Mouse (Mus musculus): ENCODE data around the gene Gm12253. TPM values are rescaled to one million over a fixed set of nuclear protein-coding genes. Genes with fewer than 3 reads are reported as not detected.

Gm12253 gene
- total RNA-seq (2022), result not detected

GRCm38 (mm10) chr11:58432259-58432658 is at the start of gene Gm12253:
Gm12253 (plus strand) TSS chr11:58432559.
- DNase-seq (ENCODE audit: low spot score in 2 of 2), result no peak

DNA sequence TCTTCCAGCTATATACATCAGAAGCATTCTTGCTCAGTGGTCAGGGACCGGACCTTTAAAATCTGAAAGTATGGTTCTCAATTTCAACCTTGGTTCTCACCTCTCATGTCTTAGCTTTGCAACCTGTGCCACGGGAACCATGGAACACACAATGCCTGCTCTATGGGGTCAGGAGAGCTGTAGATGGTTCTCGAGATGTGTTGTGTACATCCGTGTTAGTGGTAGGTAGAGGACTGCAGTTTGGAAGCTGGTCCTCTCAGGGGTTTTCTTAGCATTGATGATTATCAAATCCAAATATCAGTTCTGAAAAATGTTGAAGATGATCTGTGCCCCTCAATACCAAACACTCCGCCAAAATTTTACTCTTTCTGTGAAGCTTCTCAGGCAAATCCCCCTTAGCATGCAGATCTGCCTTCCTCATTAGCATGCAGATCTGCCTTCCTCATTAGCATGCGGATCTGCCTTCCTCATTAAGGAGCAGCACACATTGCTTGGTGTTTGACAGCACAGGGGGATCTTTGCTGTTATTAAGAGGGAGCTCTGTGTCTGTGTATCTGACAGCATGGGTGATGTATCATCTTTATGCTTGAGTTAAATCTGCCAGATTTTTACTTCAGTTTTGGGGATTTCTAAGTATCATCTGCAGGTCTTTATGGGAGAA is 32.2 kb upstream of the Gm12253 start:
- DNase-seq (ENCODE audit: low spot score in 2 of 2), result no peak

DNA sequence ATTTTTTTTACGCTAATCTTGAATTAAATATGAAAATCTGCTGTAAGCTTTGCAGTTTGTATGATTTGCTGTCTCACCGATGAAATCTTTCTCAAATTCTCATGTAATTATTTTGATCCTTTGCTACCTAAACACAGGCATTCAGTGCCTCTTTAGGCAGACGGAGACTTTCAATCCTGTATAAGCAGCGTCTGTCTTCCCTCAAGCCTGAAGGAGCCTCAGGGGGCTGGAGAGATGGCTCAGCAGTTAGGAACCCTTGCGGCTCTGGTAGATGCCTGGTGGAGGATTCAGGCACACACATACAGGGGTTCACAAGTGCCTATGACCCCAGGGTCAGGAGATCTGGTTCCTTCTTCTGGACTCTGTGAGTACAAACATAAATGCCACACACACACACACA is 31.7 kb upstream of the Gm12253 start:
- DNase-seq (ENCODE audit: low spot score in 2 of 2), result no peak

DNA sequence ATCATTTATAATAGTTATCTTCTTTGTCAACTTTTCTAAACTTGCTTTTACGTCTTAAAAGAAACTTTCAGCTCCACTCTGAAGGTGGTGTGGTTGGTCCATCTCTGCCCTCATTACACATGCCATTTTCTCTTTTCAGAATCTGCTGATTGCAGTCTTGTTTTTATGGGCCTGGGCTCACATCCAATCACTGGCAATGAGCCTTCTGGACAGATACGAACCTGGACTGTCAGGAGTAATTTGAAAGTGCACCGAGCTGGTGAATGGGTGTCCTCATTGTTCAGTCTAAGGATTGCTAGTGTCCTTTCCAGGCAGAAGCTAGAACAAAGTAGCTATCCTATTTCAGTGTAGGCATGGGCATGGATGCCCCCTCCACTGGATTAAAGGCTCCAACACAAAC is 24.3 kb upstream of the Gm12253 start:
- no peak for DNase-seq (ENCODE audit: low spot score in 2 of 2)

- DNase-seq (ENCODE audit: low spot score in 2 of 2), result peak; percentile 18 to 37
Measured at GRCm38 (mm10) chr11:58418336-58418735, 14.0 kb upstream of the Gm12253 start.

DNA sequence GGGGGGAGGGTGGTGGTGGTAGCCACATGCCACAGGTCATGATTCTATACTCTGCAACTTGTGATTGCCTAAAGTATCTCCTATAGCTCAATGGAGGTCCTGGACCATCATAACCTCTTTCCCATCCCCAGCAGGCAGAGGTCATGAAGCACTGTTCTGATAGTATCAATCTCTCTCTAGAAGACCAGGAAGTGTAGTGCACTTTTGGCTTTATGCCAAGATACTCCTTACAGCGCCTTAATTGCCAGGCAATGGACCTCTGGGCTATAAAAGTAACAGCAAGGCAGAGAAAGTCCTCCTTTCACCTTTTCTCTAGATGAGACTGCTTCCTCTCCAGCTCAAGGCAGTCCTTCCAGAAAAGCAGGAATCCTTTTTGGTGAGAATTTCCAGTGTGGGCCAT is 11.5 kb upstream of the Gm12253 start, which contains the start of gene 1810065E05Rik:
TSS of gene 1810065E05Rik (plus strand) at position 297 of the 400 bp plus-strand sequence.
- DNase-seq (ENCODE audit: low spot score in 2 of 2), result no peak

DNA sequence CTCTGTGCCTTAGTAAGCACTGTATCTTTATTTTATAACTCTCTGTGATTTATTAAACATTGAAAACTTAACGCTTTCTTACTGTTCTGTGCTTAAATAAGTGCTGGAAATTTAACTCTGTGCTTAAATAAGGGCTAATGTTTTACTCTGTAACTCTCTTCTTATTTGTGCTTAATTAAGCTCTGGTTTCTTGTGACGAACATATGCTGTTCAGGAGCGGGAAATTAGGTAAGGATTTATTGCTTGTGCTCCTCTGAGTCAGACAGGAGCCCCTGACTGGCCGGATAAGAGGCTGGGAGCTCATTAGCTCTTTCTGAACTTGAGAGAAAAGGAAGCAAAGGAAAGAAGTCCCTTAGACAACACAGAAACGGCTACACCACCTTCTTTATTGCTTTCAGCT is 5.5 kb downstream of the Gm12253 start:
- DNase-seq (ENCODE audit: low spot score in 2 of 2), result no peak

DNA sequence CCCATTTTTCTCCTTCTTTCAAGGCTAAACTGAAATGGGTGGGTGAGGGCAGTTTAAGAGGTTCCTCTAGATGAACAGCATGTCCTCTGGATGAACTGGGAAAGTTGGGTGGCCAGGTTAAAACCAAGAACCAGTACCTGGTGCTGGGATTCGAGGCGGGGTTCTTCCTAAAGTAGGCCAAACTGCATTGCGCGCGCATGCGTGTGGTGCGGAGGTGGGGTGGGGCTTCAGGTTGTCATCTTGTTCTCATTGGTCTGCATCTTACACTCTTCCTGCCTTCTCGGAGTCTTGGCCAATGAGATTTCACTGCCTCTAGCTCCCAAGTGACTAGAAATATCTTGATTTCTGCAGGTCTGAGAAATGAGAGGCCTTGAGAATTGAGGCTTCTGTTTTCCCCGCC is 20.4 kb downstream of the Gm12253 start, which contains the start of gene Lypd9:
TSS of gene Lypd9 (minus strand) at position 165 of the 400 bp plus-strand sequence.
- no peak for DNase-seq (ENCODE audit: low spot score in 2 of 2)

- DNase-seq (ENCODE audit: low spot score in 2 of 2), result no peak
Measured at GRCm38 (mm10) chr11:58453592-58453991, 21.2 kb downstream of the Gm12253 start.

- DNase-seq (ENCODE audit: low spot score in 2 of 2), result no peak
Measured at GRCm38 (mm10) chr11:58462170-58462569, 29.8 kb downstream of the Gm12253 start, which contains the start of gene Olfr30. Olfr30 (minus strand) TSS chr11:58462270.

Other genes with a start within 250 kb of the Gm12253 start
- 1 to 10 TPM; 2.4 to 5.5 (median 3.6) TPM for gene Igtp, start 233.0 kb upstream of the Gm12253 start, total RNA-seq (2022)
- 1 to 10 TPM; 2.3 to 4.6 (median 3.1) TPM for gene Irgm2, start 232.9 kb upstream of the Gm12253 start, total RNA-seq (2022)
- not detected for gene 4930438A08Rik, start 157.8 kb upstream of the Gm12253 start, total RNA-seq (2022)
- 10 to 100 TPM; 28.5 to 36.1 (median 32.3) TPM for gene Zfp692, start 125.5 kb upstream of the Gm12253 start, total RNA-seq (2022)
- gene Zfp672, start 102.2 kb upstream of the Gm12253 start, total RNA-seq (2022), result 10 to 100 TPM; 39.8 to 56.6 (median 45.4) TPM
- gene Sh3bp5l, start 101.8 kb upstream of the Gm12253 start, total RNA-seq (2022), result 10 to 100 TPM; 37.3 to 57.0 (median 44.8) TPM
- gene Lypd8, start 53.5 kb upstream of the Gm12253 start, total RNA-seq (2022), result under 1 TPM in 1 of 4 experiments, not detected in 3; 0.29 TPM
- not detected for gene 1810065E05Rik, start 11.4 kb upstream of the Gm12253 start, total RNA-seq (2022)
- not detected for gene Lypd9, start 20.4 kb downstream of the Gm12253 start, total RNA-seq (2022)
- not detected for gene Olfr30, start 29.7 kb downstream of the Gm12253 start, total RNA-seq (2022)
- gene Olfr332, start 60.0 kb downstream of the Gm12253 start, total RNA-seq (2022), result not detected
- gene Olfr331, start 70.0 kb downstream of the Gm12253 start, total RNA-seq (2022), result not detected
- not detected for gene Olfr330, start 102.3 kb downstream of the Gm12253 start, total RNA-seq (2022)
- gene Olfr329-ps, start 113.9 kb downstream of the Gm12253 start, total RNA-seq (2022), result not detected
- under 1 TPM; 0.11 to 0.35 (median 0.23) TPM for gene Olfr328, start 123.1 kb downstream of the Gm12253 start, total RNA-seq (2022)
- gene Olfr224, start 138.0 kb downstream of the Gm12253 start, total RNA-seq (2022), result not detected
- not detected for gene Olfr325, start 145.2 kb downstream of the Gm12253 start, total RNA-seq (2022)
- not detected for gene Olfr324, start 162.6 kb downstream of the Gm12253 start, total RNA-seq (2022)
- not detected for gene 2210407C18Rik, start 183.5 kb downstream of the Gm12253 start, total RNA-seq (2022)
- gene Olfr323, start 197.9 kb downstream of the Gm12253 start, total RNA-seq (2022), result not detected
- gene Trim58, start 207.9 kb downstream of the Gm12253 start, total RNA-seq (2022), result under 1 TPM in 2 of 4 experiments, not detected in 2; 0.14 to 0.19 TPM
- gene Olfr322, start 226.2 kb downstream of the Gm12253 start, total RNA-seq (2022), result not detected
- gene Olfr320, start 248.5 kb downstream of the Gm12253 start, total RNA-seq (2022), result not detected